ENCODE assay signal across 13 mouse cellular contexts in genomic region chr14:31137281-31137595, GRCm38 (mm10). TPM values are rescaled to one million over a fixed set of nuclear protein-coding genes. Genes with fewer than 3 reads are reported as not detected.
DNase-seq lines count a peak whose midpoint lies in the region; ATAC-seq and TF ChIP-seq lines count a peak whose summit lies in the region.
"Had no signal": no experiment of that assay in that cellular context is flagged by ENCODE, and none has a peak within 500 bp of the region (broad histone marks: within the 10 kb centered on the region; RNA-seq: fewer than 3 reads in every experiment).

No protein-coding gene starts in this region.

- peaks cover 100% of the 10 kb centered on the region for H3K36me3 ChIP-seq in hindbrain, embryonic 10.5 days
- H3K36me3 ChIP-seq in hindbrain, embryonic 14.5 days (replicated peaks; ENCODE audit: control insufficient read depth, insufficient read depth): peaks cover 70% of the 10 kb centered on the region
- H3K36me3 ChIP-seq in liver, adult 2 months (ENCODE audit: control insufficient read depth, insufficient read depth, low read length): no peaks in the 10 kb centered on the region
- peaks cover 68% of the 10 kb centered on the region for H3K36me3 ChIP-seq in stomach, embryonic 14.5 days (ENCODE audit: control insufficient read depth, insufficient read depth, low read length)
- peaks cover 18% of the 10 kb centered on the region for H3K36me3 ChIP-seq in stomach, postnatal 0 days (ENCODE audit: control insufficient read depth, insufficient read depth, low read length)

- H3K4me1 ChIP-seq in hindbrain, embryonic 10.5 days (replicated peaks): peaks cover 35% of the 10 kb centered on the region
- peaks cover 19% of the 10 kb centered on the region for H3K4me1 ChIP-seq in hindbrain, embryonic 14.5 days (replicated peaks; ENCODE audit: control insufficient read depth, insufficient read depth, low read length)
- no peaks in the 10 kb centered on the region for H3K4me1 ChIP-seq in liver, adult 2 months (ENCODE audit: control insufficient read depth, insufficient read depth, low read length)
- peaks cover 17% of the 10 kb centered on the region for H3K4me1 ChIP-seq in stomach, embryonic 14.5 days (ENCODE audit: control insufficient read depth, insufficient read depth, low read length)
- peaks cover 6% of the 10 kb centered on the region for H3K4me1 ChIP-seq in stomach, postnatal 0 days (replicated peaks; ENCODE audit: control insufficient read depth, insufficient read depth)

- TF ChIP-seq CTCF in gastrocnemius, adult 2 months (IDR thresholded peaks at IDR 0.05): no peak
- TF ChIP-seq CTCF in liver, adult 2 months (IDR thresholded peaks at IDR 0.05; ENCODE audit: low read depth, low read length): no peak
- no peak for TF ChIP-seq CTCF in stomach, postnatal 0 days (IDR thresholded peaks at IDR 0.05; ENCODE audit: low read depth)

- DNase-seq in gastrocnemius, adult 2 months: no peak
- DNase-seq in gastrocnemius, adult 8-10 months (ENCODE audit: low spot score in 2 of 2): no peak
- DNase-seq in hindbrain, embryonic 10.5 days (ENCODE audit: low spot score): no peak
- DNase-seq in hindbrain, embryonic 14.5 days (ENCODE audit: low spot score): no peak
- DNase-seq in liver, adult 2 months (ENCODE audit: extremely low read depth, low read depth, low spot score): no peak
- DNase-seq in liver: no peak
- no peak for DNase-seq in stomach, postnatal 0 days (ENCODE audit: low spot score)
- DNase-seq: cerebellum, adult 9-11 months; embryo, embryonic 11 days had no signal

- no peak for TF ChIP-seq EP300 in stomach, postnatal 0 days (optimal IDR thresholded peaks at IDR 0.05)

- H3K9ac ChIP-seq in hindbrain, embryonic 14.5 days: no peak overlapping the region
- no peak overlapping the region for H3K9ac ChIP-seq in liver, adult 2 months (ENCODE audit: low read depth, low read length)
- no peak overlapping the region for H3K9ac ChIP-seq in stomach, embryonic 14.5 days (replicated peaks; ENCODE audit: low read depth, low read length)
- H3K9ac ChIP-seq in stomach, postnatal 0 days (ENCODE audit: low read length): no peak overlapping the region
- H3K9ac ChIP-seq: forebrain, embryonic 13.5 days; limb, embryonic 12.5 days had no signal

- no peaks in the 10 kb centered on the region for H3K79me2 ChIP-seq in liver, adult 2 months (ENCODE audit: control insufficient read depth, insufficient read depth, low read length)

- H3K4me2 ChIP-seq in hindbrain, embryonic 14.5 days (replicated peaks): no peak overlapping the region
- no peak overlapping the region for H3K4me2 ChIP-seq in stomach, embryonic 14.5 days (replicated peaks; ENCODE audit: low read depth, low read length)
- H3K4me2 ChIP-seq in stomach, postnatal 0 days (replicated peaks; ENCODE audit: low read depth): no peak overlapping the region
- H3K4me2 ChIP-seq: forebrain, embryonic 13.5 days; limb, embryonic 12.5 days had no signal

- intact Hi-C loops in gastrocnemius, adult 2 months (cut with DNase I): no loop called here

- no peak overlapping the region for H3K4me3 ChIP-seq in gastrocnemius, adult 2 months
- H3K4me3 ChIP-seq in hindbrain, embryonic 10.5 days: no peak overlapping the region
- H3K4me3 ChIP-seq in hindbrain, embryonic 14.5 days (replicated peaks; ENCODE audit: low read length): no peak overlapping the region
- no peak overlapping the region for H3K4me3 ChIP-seq in liver, adult 2 months (ENCODE audit: insufficient read depth, low read depth, low read length)
- H3K4me3 ChIP-seq in stomach, embryonic 14.5 days (ENCODE audit: low read depth, low read length): no peak overlapping the region
- H3K4me3 ChIP-seq in stomach, postnatal 0 days (ENCODE audit: low read depth, low read length): no peak overlapping the region
- H3K4me3 ChIP-seq: forebrain, embryonic 13.5 days; limb, embryonic 12.5 days; midbrain, embryonic 10.5 days had no signal

- no peak for TF ChIP-seq POLR2A in liver, adult 2 months (IDR thresholded peaks at IDR 0.05; ENCODE audit: extremely low read depth, insufficient read depth, low read length)

- 0 out of 2 replicates have a peak, but pooled peaks cover 4% of the 10 kb centered on the region for H3K9me3 ChIP-seq in hindbrain, embryonic 10.5 days
- H3K9me3 ChIP-seq in hindbrain, embryonic 14.5 days (ENCODE audit: control insufficient read depth, low read length): no peaks in the 10 kb centered on the region
- no peaks in the 10 kb centered on the region for H3K9me3 ChIP-seq in stomach, embryonic 14.5 days (ENCODE audit: control insufficient read depth, low read depth, low read length)
- no peaks in the 10 kb centered on the region for H3K9me3 ChIP-seq in stomach, postnatal 0 days (ENCODE audit: control insufficient read depth, low read length)
- H3K9me3 ChIP-seq: forebrain, embryonic 13.5 days; limb, embryonic 12.5 days; midbrain, embryonic 10.5 days had no signal

- no peaks in the 10 kb centered on the region for H3K27me3 ChIP-seq in hindbrain, embryonic 10.5 days (ENCODE audit: insufficient read depth, poor library complexity, severe bottlenecking)
- no peaks in the 10 kb centered on the region for H3K27me3 ChIP-seq in hindbrain, embryonic 14.5 days (ENCODE audit: control insufficient read depth, insufficient read depth, low read length)
- H3K27me3 ChIP-seq in liver, adult 2 months (ENCODE audit: control insufficient read depth, insufficient read depth, low read length): no peaks in the 10 kb centered on the region
- no peaks in the 10 kb centered on the region for H3K27me3 ChIP-seq in stomach, embryonic 14.5 days (ENCODE audit: control insufficient read depth, insufficient read depth, low read length)
- no peaks in the 10 kb centered on the region for H3K27me3 ChIP-seq in stomach, postnatal 0 days (ENCODE audit: control insufficient read depth, insufficient read depth, low read length)
- H3K27me3 ChIP-seq: forebrain, embryonic 13.5 days; limb, embryonic 12.5 days had no signal

- H3K27ac ChIP-seq in gastrocnemius, adult 2 months: peak overlapping the region; percentile 58; the same call in 1 of the 2 replicates
- 0 out of 2 replicates have a peak overlapping the region, but pooled peaks have one; percentile 50 for H3K27ac ChIP-seq in hindbrain, embryonic 10.5 days
- H3K27ac ChIP-seq in hindbrain, embryonic 14.5 days: no peak overlapping the region
- peak overlapping the region; percentile 27 for H3K27ac ChIP-seq in liver, adult 2 months (replicated peaks; ENCODE audit: insufficient read depth, low read depth, low read length)
- H3K27ac ChIP-seq in stomach, embryonic 14.5 days (ENCODE audit: low read length): 0 out of 2 replicates have a peak overlapping the region, but pooled peaks have one; percentile 48
- H3K27ac ChIP-seq in stomach, postnatal 0 days (replicated peaks): no peak overlapping the region
- H3K27ac ChIP-seq: forebrain, embryonic 13.5 days; limb, embryonic 12.5 days; midbrain, embryonic 10.5 days had no signal

- ATAC-seq in hindbrain, embryonic 14.5 days (ENCODE audit: low FRiP score): no peak
- no peak for ATAC-seq in stomach, embryonic 14.5 days (ENCODE audit: insufficient number of reproducible peaks, insufficient read depth, low FRiP score, low read depth)
- no peak for ATAC-seq in stomach, postnatal 0 days (ENCODE audit: low FRiP score, low TSS enrichment)
- ATAC-seq: forebrain, embryonic 13.5 days had no signal

- 92% methylated on average over 10 of the region's 10 CpGs for WGBS in hindbrain, embryonic 10.5 days
- 82% methylated on average over 10 of the region's 10 CpGs for WGBS in hindbrain, embryonic 14.5 days
- 78% methylated on average over 10 of the region's 10 CpGs for WGBS in liver, adult 2 months
- WGBS in stomach, embryonic 14.5 days: 80% methylated on average over 10 of the region's 10 CpGs
- 78% methylated on average over 10 of the region's 10 CpGs for WGBS in stomach, postnatal 0 days

RNA-seq across cellular contexts. Expression of gene Nt5dc2, which starts 6.4 kb away (rescaled TPM):
- total RNA-seq in gastrocnemius, adult 2 months (2021): 1 to 10 TPM; 1.2 to 1.7 TPM
- total RNA-seq in gastrocnemius, adult 8-10 months (2022): 1 to 10 TPM in 1 of 4 experiments, under 1 TPM in 3; 0.32 to 1.1 (median 0.74) TPM
- 610 and 619 TPM in 2 replicates for polyA plus RNA-seq in hindbrain, embryonic 10.5 days (2016; fragmentation: Nextera tagmentation; extraction: Ambion mirVana)
- 260 and 277 TPM in 2 replicates for polyA plus RNA-seq in hindbrain, embryonic 14.5 days (2014; fragmentation: Nextera tagmentation; extraction: Ambion mirVana)
- total RNA-seq in liver, adult 2 months (2014; rRNA removed): 3.0 and 6.0 TPM in 2 replicates
- 14.8 and 17.5 TPM in 2 replicates for polyA plus RNA-seq in liver, adult 2 months (2012; rRNA removed)
- 324 and 357 TPM in 2 replicates for polyA plus RNA-seq in stomach, embryonic 14.5 days (2014; fragmentation: Nextera tagmentation; extraction: Ambion mirVana)
- polyA plus RNA-seq in stomach, postnatal 0 days (2015; fragmentation: Nextera tagmentation; extraction: Ambion mirVana): 61.0 and 65.3 TPM in 2 replicates

RNA-seq across cellular contexts. Expression of gene Smim4, which starts 8.5 kb away (rescaled TPM):
- 10 to 100 TPM; 33.4 to 36.1 TPM for total RNA-seq in gastrocnemius, adult 2 months (2021)
- 10 to 100 TPM; 26.8 to 40.5 (median 34.1) TPM for total RNA-seq in gastrocnemius, adult 8-10 months (2022)
- 67.8 and 74.2 TPM in 2 replicates for polyA plus RNA-seq in hindbrain, embryonic 10.5 days (2016; fragmentation: Nextera tagmentation; extraction: Ambion mirVana)
- 55.5 and 77.7 TPM in 2 replicates for polyA plus RNA-seq in hindbrain, embryonic 14.5 days (2014; fragmentation: Nextera tagmentation; extraction: Ambion mirVana)
- total RNA-seq in liver, adult 2 months (2014; rRNA removed): 30.9 and 35.3 TPM in 2 replicates
- 63.8 and 65.1 TPM in 2 replicates for polyA plus RNA-seq in liver, adult 2 months (2012; rRNA removed)
- 65.0 and 80.1 TPM in 2 replicates for polyA plus RNA-seq in stomach, embryonic 14.5 days (2014; fragmentation: Nextera tagmentation; extraction: Ambion mirVana)
- 99.3 and 108 TPM in 2 replicates for polyA plus RNA-seq in stomach, postnatal 0 days (2015; fragmentation: Nextera tagmentation; extraction: Ambion mirVana)

RNA-seq across cellular contexts. Expression of gene Stab1, which starts 31.2 kb away (rescaled TPM):
- 10 to 100 TPM; 14.0 to 16.5 TPM for total RNA-seq in gastrocnemius, adult 2 months (2021)
- 1 to 10 TPM; 5.0 to 9.9 (median 6.0) TPM for total RNA-seq in gastrocnemius, adult 8-10 months (2022)
- 23.0 and 25.7 TPM in 2 replicates for polyA plus RNA-seq in hindbrain, embryonic 10.5 days (2016; fragmentation: Nextera tagmentation; extraction: Ambion mirVana)
- 17.9 and 27.6 TPM in 2 replicates for polyA plus RNA-seq in hindbrain, embryonic 14.5 days (2014; fragmentation: Nextera tagmentation; extraction: Ambion mirVana)
- 27.0 and 39.5 TPM in 2 replicates for total RNA-seq in liver, adult 2 months (2014; rRNA removed)
- 32.7 and 52.3 TPM in 2 replicates for polyA plus RNA-seq in liver, adult 2 months (2012; rRNA removed)
- 48.3 and 54.4 TPM in 2 replicates for polyA plus RNA-seq in stomach, embryonic 14.5 days (2014; fragmentation: Nextera tagmentation; extraction: Ambion mirVana)
- 23.7 and 23.9 TPM in 2 replicates for polyA plus RNA-seq in stomach, postnatal 0 days (2015; fragmentation: Nextera tagmentation; extraction: Ambion mirVana)

Comparison
In these comparisons a context has a peak if more than half of its experiments do, and no peak if none do; other contexts are left out.
1. H3K27ac ChIP-seq: peak in gastrocnemius, adult 2 months (single experiment), hindbrain, embryonic 10.5 days (single experiment), liver, adult 2 months (single experiment) and stomach, embryonic 14.5 days (single experiment); none in hindbrain, embryonic 14.5 days (single experiment) and stomach, postnatal 0 days (single experiment).